Mouse (Mus musculus) heart, postnatal 36 days (tissue): Measurements from ENCODE around the gene Dnajc9. TPM values are rescaled to one million over a fixed set of nuclear protein-coding genes. Genes with fewer than 3 reads are reported as not detected.
A peak's percentile ranks its signal among the peaks of the same experiment; 100 is the strongest.

ENCODE experiments used
- DNase-seq, 2 experiments: peaks; one replicate each; pipeline ENCODE4 v3.0.0; 2021 to 2022
- intact Hi-C: fragments of 180-260 bp; cut with DNase I; formaldehyde crosslinking; loops from one replicate; pipeline ENCODE4 v1.15.1; 2025
- total RNA-seq, 2 experiments: library from RNA; stranded (reverse); gene quantifications; 2 replicates each; pipeline ENCODE4 v1.2.3; 2021

Gene Dnajc9
- total RNA-seq, 2 experiments from 2014 or later = 10.7 to 13.8 TPM

DNA sequence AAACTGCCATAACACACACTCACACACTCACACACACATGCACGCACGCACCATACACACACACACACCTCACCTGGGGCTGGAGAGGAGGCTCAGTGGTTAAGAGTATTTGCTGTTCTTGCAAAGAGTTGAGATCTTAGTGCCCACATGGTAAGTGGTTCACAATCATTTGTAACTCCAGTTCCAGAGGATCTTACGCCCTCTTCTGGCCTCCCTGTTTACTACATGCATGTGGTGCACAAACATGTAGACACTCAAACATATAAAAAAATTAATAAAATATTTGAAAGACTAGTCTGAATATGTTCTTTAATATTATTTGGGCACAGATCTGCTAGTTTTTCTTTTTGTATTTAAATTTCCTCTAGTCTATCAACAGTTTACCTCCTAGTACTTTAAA, 20.4 kb downstream of the Dnajc9 start:
- no peak for DNase-seq
- intact Hi-C loops = no loop called here

DNA sequence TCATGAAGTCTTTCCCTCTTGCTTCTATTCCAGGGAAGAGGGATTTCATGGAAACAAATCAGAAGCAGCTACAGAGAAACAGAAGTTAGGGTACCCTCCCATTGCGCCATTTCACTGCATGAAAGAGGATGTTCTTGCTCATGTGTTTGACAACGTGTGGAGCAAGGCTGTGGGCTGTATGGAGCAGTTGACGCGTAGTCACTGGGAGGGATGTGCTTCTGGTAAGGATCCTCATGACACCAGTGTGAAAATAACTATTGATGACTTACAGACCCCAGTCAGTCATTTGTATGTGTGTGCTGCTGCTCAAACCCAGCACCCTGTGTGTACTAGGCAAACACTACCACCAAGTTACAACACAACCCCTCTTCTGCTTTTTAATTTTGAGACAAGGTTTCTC, 25.5 kb downstream of the Dnajc9 start:
- intact Hi-C loops = no loop called here
- no peak for DNase-seq

DNA sequence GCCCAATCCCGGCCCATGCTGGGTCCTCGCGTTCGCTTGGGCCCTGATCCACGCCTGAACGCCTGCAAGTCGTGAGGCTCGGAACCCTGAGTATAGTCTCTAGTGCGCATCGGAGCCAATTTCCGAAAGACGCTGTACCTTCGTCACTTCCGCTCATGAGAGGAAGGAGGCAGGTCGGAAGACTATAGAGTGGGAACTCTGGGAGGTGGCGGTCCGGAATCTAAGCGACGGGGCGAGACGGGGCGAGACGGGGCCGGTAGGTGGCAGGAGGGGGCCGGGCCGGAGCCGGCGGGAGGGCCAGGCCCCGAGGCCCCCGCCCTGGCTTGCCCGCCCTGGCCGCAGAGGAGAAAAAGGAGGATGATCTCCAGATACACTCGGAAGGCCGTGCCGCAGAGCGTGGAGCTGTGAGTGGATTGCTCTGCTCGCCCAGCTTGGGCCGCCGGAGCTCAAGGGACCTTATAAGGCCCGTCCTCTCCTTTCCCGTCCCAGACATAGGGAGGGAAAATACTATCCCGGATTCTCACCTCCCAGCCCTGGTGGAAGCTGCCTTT, 40.6 kb downstream of the Dnajc9 start, which contains the start of the genes Ecd and Fam149b:
Ecd (minus strand) TSS at position 131 of the 551 bp plus-strand sequence.
Fam149b (plus strand) TSS at position 172 of the 551 bp plus-strand sequence.
- intact Hi-C loops = loop anchor here (2.0 kb wide), 1 partner anchor 41 kb away; the partner anchor contains the start of gene Dnajc9

DNA sequence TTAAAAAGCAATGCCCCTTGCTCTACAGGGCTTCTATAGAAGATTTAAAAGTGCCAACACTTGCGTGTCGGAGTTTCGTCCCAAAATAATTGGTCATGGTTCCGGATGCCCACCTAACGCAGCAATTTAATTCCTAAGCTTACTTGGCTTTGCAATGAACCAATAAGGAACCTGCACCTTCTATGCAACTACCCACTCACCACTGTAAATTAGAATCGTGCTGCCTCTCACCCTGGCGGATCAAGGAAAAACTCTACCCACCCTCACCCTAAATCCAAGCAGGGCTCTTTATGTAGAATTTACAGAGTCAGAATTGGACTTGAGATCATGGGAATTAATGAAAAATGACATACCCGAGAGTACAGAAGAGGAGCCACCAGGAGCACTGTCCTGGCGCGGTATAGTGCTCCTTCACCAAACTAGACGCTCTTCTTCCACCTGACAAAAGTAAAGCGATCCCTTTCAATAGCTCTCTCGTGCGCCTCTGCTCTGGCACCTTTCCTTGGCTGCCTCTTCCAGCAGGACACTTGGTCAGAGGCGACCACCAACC, 41.2 kb downstream of the Dnajc9 start:
- intact Hi-C loops = no loop called here
- DNase-seq = no peak

More for the DNA sequence above, 40.6 kb downstream of the Dnajc9 start, which contains the start of the genes Ecd and Fam149b:
- DNase-seq = peak; percentile 91 to 94

DNA sequence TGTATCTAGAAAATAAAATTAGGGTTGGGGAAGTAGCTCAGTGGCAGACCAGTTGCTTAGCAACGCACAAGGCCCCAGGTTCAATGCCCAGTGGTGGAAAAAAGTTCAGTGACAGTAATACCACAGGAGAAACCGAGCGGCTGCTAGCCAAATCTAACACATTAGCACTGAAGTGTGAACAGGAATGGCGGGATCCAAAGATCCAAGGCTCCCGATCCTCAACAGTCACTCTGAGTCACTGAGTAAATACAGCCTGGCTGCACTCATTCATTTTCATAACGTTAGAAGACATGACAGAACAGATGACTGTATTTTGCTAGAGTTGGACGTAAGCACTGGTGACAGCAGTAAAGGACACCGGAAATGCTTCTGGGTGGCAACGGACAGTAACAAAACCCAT, 42.8 kb downstream of the Dnajc9 start:
- intact Hi-C loops = no loop called here
- no peak for DNase-seq

DNA sequence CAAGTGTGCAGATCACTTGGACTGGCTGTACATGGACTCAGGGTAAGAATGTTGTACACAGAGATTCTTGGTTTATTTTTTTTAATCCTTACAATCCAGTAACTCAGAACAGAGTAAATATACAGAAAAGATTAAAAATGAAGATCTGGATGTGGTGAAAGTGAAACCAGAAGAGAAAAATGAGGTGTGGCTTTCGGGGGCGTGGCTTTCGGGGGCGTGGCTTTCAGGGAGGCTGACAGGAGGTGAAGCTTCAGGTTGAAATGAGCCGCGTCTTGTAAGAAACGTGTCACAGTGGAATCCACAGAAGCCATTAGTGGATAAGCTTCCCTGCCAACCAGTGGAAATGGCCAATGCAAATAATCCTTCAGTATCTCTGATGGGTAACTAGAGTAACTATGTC, 47.8 kb downstream of the Dnajc9 start:
- intact Hi-C loops = no loop called here

DNA sequence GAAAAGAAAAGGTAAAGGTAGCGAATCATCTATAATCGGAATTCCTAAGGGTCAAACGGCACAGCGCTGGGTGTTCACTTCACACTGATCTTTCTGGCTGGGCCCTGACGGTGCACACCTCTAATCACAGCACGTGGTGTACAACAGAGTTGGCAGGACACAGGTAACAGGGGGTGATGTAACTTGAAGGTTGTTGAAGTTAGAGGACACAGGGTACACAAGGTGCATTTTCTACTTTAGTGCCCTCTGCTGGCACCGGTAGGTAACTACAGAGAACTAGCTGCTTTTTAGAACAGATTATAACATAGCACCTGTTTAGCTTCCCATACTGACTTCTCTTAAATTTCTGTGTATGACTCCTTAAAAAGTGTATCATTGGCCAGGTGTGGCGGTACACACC, 48.6 kb downstream of the Dnajc9 start:
- intact Hi-C loops = no loop called here
- DNase-seq = peak; percentile 13 to 16

More for the DNA sequence above, 47.8 kb downstream of the Dnajc9 start:
- no peak for DNase-seq

DNA sequence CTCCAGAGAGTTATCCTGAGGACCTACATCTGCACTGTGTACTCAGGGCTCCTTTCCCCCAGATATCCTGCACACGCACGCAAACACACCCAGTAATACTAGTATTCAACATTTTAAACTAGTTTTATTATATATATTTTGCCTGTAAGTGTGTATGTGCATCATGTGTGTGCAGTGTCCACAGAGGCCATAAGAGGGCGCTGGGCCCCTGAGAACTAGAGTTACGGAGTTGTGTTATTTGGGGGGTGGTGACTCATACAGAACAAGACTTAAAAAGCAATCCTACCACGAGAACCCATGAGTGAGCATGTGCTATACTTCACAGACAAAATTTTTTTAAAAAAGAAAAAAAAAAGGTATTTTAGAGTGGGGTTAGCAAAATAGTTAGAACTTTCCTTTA, 49.3 kb downstream of the Dnajc9 start:
- intact Hi-C loops = no loop called here
- DNase-seq = no peak

Other genes with a start within 250 kb of the Dnajc9 start
- under 1 TPM; 0.54 to 0.75 TPM for gene Kcnk5, start 207.1 kb downstream of the Dnajc9 start, total RNA-seq
- not detected for gene Kcnk16, start 119.7 kb downstream of the Dnajc9 start, total RNA-seq
- gene Nudt13, start 94.2 kb downstream of the Dnajc9 start, total RNA-seq = 10 to 100 TPM; 28.3 to 35.8 TPM
- 10 to 100 TPM; 34.3 to 35.3 TPM for gene Ecd, start 40.8 kb downstream of the Dnajc9 start, total RNA-seq
- 10 to 100 TPM; 29.6 to 35.0 TPM for gene Fam149b, start 40.7 kb downstream of the Dnajc9 start, total RNA-seq
- 10 to 100 TPM; 64.9 to 71.7 TPM for gene Mrps16, start 4.7 kb upstream of the Dnajc9 start, total RNA-seq
- gene Cfap70, start 63.3 kb upstream of the Dnajc9 start, total RNA-seq = not detected
- 10 to 100 TPM; 52.3 to 55.4 TPM for gene Anxa7, start 91.2 kb upstream of the Dnajc9 start, total RNA-seq
- gene Mss51, start 108.0 kb upstream of the Dnajc9 start, total RNA-seq = under 1 TPM; 0.41 to 0.58 TPM
- 10 to 100 TPM; 64.4 to 65.0 TPM for gene Ppp3cb, start 157.7 kb upstream of the Dnajc9 start, total RNA-seq